Mouse (Mus musculus) cortical plate, adult 2 months (tissue): Measurements from ENCODE around the gene Etv6. TPM values are rescaled to one million over a fixed set of nuclear protein-coding genes. Genes with fewer than 3 reads are reported as not detected.

Experiments
- H3K27ac ChIP-seq: fragments of 200-500 bp; 2 replicates; pipeline ENCODE4 v1.5.1; 2012; ENCODE audit warnings: low read length, control low read depth, inconsistent platforms; ENCODE audit not compliant: insufficient read depth
- H3K4me1 ChIP-seq: fragments of 200-500 bp; 2 replicates; pipeline ENCODE4 v1.6.1; 2011; ENCODE audit warnings: low read length; ENCODE audit not compliant: control insufficient read depth, insufficient read depth
- H3K4me3 ChIP-seq: fragments of 200-500 bp; 2 replicates; pipeline ENCODE4 v1.5.1; 2011; ENCODE audit warnings: mild to moderate bottlenecking, low read length, control low read depth; ENCODE audit not compliant: insufficient read depth
- CTCF ChIP-seq: fragments of 200-500 bp; IDR thresholded peaks from 2 replicates; pipeline ENCODE4 v1.5.1; 2011; ENCODE audit warnings: mild to moderate bottlenecking, control low read depth, low read length; ENCODE audit not compliant: insufficient read depth; ENCODE audit errors: extremely low read depth
- POLR2A ChIP-seq: fragments of 200-500 bp; IDR thresholded peaks from 2 replicates; pipeline ENCODE4 v1.6.1; 2011; ENCODE audit warnings: mild to moderate bottlenecking, low read length, control low read depth; ENCODE audit not compliant: insufficient read depth; ENCODE audit errors: extremely low read depth
- polyA plus RNA-seq: library from polyadenylated mRNA; depleted of rRNA; stranded (reverse); fragments of >200 nt; gene quantifications from 2 replicates; pipeline ENCODE4 v1.2.3, GENCODE M21; 2012

Etv6 gene
- polyA plus RNA-seq, 1 experiment, result 13.0 TPM

DNA sequence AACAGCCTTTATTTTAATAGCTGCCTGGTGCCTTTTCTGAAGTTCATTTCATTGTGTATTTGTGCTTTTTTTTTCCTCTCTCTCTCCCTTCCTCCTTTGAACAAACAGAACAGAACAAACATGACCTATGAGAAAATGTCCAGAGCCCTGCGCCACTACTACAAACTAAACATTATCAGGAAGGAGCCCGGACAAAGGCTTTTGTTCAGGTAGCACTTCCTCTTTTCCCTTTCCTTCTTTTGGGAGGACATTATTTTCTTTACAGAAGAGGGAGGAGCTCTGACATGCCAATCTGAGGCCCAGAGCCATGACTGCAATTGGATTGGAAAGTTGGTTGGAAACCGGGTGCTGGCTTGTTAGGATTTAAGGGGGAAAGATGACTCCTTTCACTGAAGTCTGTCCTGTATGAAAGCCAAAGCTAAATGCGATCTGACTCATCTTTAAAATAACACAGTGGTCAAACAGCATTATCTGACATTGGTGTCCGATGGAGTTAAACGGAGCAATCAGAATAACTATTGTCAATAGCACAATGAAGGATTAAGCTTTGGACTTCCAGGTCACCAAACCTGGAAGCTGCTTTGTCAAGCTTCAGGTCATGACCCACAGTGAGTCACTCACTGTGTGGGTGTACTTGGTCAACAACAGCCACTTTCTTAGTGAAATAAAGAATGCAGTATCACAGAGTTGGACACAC is 227.6 kb downstream of the Etv6 start:
- Histone ChIP-seq H3K4me1 (0 out of 2 replicates have a peak, but pooled peaks cover 3% of the 10 kb centered on the region), H3K27ac (no peak overlapping the region), H3K4me3 (no peak overlapping the region)
- TF ChIP-seq POLR2A (no peak), CTCF (no peak)

DNA sequence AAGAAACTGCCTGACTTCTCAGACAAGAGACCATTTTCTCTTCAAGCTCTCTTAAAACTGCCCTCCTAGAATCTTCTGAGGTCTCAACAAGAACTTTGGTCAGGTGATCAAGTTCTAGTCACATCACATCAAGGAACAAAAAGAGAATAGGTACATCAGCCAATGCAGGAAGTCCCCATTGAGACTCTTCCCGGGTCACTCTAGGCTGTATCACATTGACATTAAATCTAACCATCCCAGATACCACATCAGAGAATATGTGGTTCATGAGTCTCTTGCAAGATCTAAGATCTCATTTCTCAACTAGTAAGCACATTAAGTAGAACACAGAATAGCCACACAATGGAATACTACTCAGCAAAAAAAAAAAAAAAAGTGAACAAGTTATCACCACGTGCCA is 238.4 kb downstream of the Etv6 start:
- no peak for TF ChIP-seq CTCF
- no peak for TF ChIP-seq POLR2A
- Histone ChIP-seq H3K4me3 (no peak overlapping the region), H3K27ac (no peak overlapping the region), H3K4me1 (peaks cover 2% of the 10 kb centered on the region; the same call in 1 of the 2 replicates)

DNA sequence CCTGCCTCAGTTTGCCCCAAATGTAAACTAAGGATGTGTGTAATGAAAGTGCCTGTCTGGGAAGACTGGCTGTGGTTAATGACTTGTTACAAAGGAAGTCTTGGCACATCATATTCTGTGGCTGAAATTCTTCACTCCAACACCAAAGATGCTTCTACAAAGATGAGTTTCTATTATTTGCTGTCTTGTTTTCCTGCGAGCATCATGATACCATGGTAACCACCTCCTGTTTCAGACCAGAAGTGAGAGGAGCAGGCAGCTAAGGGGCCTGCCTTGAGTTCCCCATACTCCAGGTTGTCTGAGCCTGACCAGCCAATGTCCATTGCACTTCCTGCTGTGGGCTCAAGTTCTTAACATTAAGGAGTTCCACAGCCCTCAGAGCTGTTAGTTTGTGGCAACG is 241.5 kb downstream of the Etv6 start:
- Histone ChIP-seq H3K27ac (no peak overlapping the region), H3K4me3 (no peak overlapping the region), H3K4me1 (peaks cover 2% of the 10 kb centered on the region; the same call in 1 of the 2 replicates)
- no peak for TF ChIP-seq CTCF
- no peak for TF ChIP-seq POLR2A

DNA sequence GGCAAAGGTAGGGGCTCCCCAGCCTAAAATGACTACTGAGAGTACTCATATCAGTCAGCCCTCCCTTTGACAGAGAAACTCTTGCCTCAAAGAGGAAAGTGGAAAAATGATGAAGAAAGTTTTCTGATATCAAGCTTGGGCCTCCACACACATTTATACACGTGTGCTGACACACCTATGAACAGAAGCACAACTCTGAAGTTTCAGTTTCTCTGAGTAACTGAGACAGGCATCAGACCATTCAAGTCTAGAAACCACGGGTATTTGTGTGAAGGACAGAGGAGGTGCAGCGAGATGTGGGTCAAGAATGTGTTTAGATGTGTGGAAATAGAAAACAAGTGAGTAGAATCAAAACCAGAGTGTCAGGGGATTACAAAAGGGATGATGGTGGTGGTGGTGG is 246.6 kb downstream of the Etv6 start:
- H3K4me3 ChIP-seq, result no peak overlapping the region
- no peak overlapping the region for H3K27ac ChIP-seq
- no peak for TF ChIP-seq CTCF
- no peak for TF ChIP-seq POLR2A
- H3K4me1 ChIP-seq, result no peaks in the 10 kb centered on the region; the same call in 1 of the 2 replicates

DNA sequence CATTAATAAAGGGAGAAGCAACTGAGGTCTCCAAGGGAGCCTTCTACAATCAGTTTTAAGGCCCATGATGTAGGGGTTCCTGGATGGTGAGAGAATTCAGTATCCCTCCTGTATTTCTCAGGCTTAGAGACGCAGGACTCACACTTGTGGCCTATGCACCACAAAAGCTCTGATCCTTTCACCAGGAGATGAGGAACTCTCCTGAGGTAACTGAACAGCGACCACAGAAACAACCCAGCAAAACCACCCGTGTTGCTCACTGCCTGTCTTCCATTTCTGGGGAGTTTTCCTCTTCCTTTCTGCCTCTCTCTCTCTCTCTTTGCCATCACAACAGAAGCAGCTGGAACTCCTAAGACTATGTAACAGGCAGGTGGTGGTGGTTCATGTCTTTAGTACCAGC is 256.3 kb downstream of the Etv6 start:
- no peak for TF ChIP-seq POLR2A
- TF ChIP-seq CTCF, result no peak
- H3K4me1 ChIP-seq, result no peaks in the 10 kb centered on the region
- no peak overlapping the region for H3K27ac ChIP-seq
- H3K4me3 ChIP-seq, result no peak overlapping the region

DNA sequence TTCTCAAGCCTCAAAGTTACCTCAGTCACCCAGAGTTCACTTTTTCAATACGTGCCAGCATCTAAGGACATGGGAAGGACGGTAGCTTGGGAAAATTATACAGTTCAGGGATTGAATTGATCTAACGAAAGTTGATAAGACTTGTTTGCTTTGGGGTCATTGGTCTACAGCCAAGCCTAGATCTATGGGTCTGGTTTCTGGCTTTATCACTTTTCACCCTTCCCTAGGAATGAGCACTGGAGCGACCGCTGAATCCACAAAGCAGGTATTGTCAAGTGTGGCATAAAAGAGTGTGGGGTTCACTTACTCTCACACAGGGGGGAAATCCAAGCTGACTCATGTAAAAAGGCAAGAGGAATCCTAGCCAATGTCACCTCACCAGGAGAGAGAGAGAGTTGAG is 256.9 kb downstream of the Etv6 start:
- Histone ChIP-seq H3K27ac (no peak overlapping the region), H3K4me1 (no peaks in the 10 kb centered on the region), H3K4me3 (no peak overlapping the region)
- no peak for TF ChIP-seq CTCF
- no peak for TF ChIP-seq POLR2A

DNA sequence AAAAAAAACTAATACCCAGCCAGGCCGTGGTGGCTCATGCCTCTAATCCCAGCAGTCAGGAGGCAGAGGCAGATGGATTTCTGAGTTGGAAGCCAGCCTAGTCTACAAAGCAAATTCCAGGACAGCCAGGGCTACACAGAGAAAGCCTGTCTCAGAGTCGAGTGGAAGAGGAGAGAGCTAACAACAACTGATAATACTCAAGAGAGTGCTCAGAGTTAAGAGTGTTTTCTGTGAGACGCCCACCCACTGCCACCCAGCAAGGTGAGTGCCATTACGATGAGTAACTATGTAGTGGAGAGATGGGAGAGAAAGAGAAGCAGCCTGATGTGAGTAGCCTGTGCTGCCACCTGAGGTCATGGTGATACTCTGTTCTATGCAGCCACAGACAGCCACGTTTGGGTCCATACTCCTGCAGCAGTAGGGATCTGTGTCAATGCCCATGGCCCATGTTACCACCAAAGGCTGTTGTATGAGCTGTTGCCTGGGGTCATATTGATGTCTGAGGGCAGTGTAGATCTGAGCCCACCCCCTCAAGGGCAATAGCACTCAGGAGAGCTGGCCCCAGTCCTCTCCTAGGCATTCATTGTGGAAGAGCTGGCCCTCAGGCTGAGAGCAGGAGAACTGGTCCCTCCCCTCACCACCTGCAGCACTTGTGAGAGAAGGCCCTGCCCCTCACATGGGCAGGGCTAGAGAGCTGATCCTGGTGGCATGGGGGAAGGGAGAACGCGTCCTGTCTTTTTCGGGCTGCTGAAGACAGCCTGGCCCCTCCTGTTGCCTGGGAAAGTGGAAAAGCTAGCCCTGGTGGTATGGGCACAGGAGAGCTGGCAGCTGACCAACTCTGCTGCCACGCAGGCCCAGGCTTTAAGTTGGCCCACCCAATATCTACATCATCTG is 258.4 kb downstream of the Etv6 start:
- Histone ChIP-seq H3K4me1 (no peaks in the 10 kb centered on the region), H3K27ac (no peak overlapping the region), H3K4me3 (no peak overlapping the region)
- TF ChIP-seq POLR2A, result no peak

DNA sequence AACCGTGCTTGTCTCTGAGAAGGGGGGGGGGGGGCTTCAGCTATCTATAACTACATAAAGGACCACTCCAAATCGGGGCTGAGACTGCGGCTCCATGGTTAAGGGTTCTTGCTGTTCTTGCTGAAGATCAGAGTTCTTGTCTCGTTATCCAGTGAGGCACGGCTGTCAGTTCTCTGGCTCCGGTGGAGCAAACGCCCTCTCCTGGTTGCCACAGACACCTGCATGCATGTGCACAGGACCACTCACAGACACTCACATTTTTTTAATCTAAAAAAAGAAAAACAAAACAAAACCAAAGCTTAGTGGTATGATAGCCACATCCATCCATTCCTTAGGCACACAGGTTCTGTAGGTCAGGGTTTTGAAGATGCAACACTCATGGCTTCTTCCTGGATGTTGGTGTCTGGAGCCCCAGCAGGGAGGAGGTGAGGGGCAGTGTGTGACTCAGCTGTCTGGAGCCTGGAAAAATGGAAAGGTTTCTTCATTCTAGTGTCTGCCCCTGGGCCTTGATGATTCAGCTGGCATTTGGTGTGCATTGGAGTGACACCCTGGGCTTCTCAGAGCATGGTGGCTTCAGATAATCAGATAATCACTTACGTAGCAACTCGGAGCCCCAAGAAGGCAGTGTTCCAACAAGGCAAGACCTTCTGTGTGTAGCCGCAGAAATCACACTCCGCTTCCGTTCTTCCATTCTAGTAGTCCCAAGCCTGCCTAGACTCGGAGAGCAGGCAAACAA is 262.6 kb downstream of the Etv6 start:
- Histone ChIP-seq H3K4me1 (no peaks in the 10 kb centered on the region), H3K4me3 (no peak overlapping the region), H3K27ac (no peak overlapping the region)
- no peak for TF ChIP-seq CTCF
- no peak for TF ChIP-seq POLR2A

DNA sequence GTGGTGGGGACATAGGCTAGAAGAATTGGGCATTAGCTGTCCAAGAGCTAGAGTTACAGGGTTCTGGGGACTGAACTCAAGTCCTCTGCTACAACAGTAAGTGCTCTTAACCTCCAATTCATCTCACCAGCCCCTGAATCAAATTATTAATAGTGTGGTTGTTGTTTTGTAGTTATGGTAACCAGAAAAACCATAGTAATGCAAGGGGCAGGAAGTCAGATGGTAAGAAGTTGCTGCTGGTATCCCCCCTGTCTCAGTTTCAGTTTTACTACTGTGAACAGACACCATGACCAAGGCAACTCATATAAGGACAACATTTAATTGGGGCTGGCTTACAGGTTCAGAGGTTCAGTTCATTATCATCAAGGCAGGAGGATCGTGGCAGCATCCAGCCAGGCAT is 266.5 kb downstream of the Etv6 start:
- no peak for TF ChIP-seq CTCF
- no peak for TF ChIP-seq POLR2A
- H3K27ac ChIP-seq, result no peak overlapping the region
- H3K4me1 ChIP-seq, result no peaks in the 10 kb centered on the region
- no peak overlapping the region for H3K4me3 ChIP-seq

DNA sequence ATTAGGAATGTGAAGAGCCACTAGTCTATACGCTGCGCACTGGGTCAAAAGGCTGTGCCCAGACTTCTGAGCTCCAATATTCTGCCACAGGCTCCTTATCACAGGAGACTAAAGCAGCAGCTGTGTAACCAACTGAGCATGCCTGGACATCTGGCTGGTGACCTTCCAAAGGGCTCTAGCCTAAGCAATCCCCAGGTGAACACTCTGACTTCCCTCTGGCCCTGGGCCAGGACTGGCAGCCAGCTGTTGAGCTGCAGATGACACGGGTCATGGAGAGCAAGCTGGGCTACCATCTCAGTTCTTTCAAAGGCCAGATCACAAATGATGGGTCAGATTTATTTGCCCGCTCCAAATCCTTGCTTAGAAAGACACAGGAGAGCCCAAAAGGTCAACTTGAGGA is 275.8 kb downstream of the Etv6 start:
- TF ChIP-seq POLR2A, result no peak
- TF ChIP-seq CTCF, result no peak
- H3K4me3 ChIP-seq, result no peak overlapping the region
- H3K27ac ChIP-seq, result no peak overlapping the region
- H3K4me1 ChIP-seq, result no peaks in the 10 kb centered on the region
